Mouse (Mus musculus) forebrain, embryonic 16.5 days (tissue): Measurements from ENCODE around the gene Ctrb1. TPM values are rescaled to one million over a fixed set of nuclear protein-coding genes. Genes with fewer than 3 reads are reported as not detected.
A peak's percentile ranks its signal among the peaks of the same experiment; 100 is the strongest.

Experiments used
- ATAC-seq: fragments of 200-750 bp; cut with Nextera tagmentation; 2 replicates; pipeline ENCODE4 v1.8.0; 2017; ENCODE audit warnings: mild to moderate bottlenecking, moderate library complexity
- H3K27ac ChIP-seq: fragments of 300-500 bp; sonication (generic); 2 replicates; pipeline ENCODE4 v1.5.1; 2014; ENCODE audit warnings: low read length, control low read depth
- H3K27me3 ChIP-seq: fragments of 300-500 bp; sonication (generic); replicated peaks from 2 replicates; pipeline ENCODE4 v1.6.1; 2014; ENCODE audit warnings: low read length; ENCODE audit not compliant: control insufficient read depth, insufficient read depth
- H3K36me3 ChIP-seq: fragments of 300-500 bp; sonication (generic); 2 replicates; pipeline ENCODE4 v1.6.1; 2014; ENCODE audit not compliant: control insufficient read depth, insufficient read depth
- H3K4me1 ChIP-seq: fragments of 300-500 bp; sonication (generic); replicated peaks from 2 replicates; pipeline ENCODE4 v1.6.1; 2014; ENCODE audit warnings: low read length; ENCODE audit not compliant: control insufficient read depth, insufficient read depth
- H3K4me2 ChIP-seq: fragments of 300-500 bp; sonication (generic); 2 replicates; pipeline ENCODE4 v1.6.1; 2014; ENCODE audit warnings: mild to moderate bottlenecking, low read length, control low read depth
- H3K4me3 ChIP-seq: fragments of 300-500 bp; sonication (generic); replicated peaks from 2 replicates; pipeline ENCODE4 v1.5.1; 2014; ENCODE audit warnings: mild to moderate bottlenecking, low read length, control low read depth
- H3K9ac ChIP-seq: fragments of 300-500 bp; sonication (generic); replicated peaks from 2 replicates; pipeline ENCODE4 v1.6.1; 2014; ENCODE audit warnings: low read depth, low read length, control low read depth
- H3K9me3 ChIP-seq: fragments of 300-500 bp; sonication (generic); 2 replicates; pipeline ENCODE4 v1.6.1; 2016; ENCODE audit warnings: low read length; ENCODE audit not compliant: control insufficient read depth
- WGBS: fragments of 180-500 bp; shearing (Covaris S2); extraction: QIAGEN DNeasy Blood & Tissue Kit; methylation state at CpG from one replicate; pipeline ENCODE4 v1.1.7; 2014; 5-methylcytosine and 5-hydroxymethylcytosine counted together
- polyA plus RNA-seq: library from polyadenylated mRNA; unstranded; fragments of >200 nt; fragmentation: Nextera tagmentation; extraction: Ambion mirVana; gene quantifications from 2 replicates; pipeline ENCODE4 v1.2.1, GENCODE M21; 2015

The Ctrb1 gene
- polyA plus RNA-seq, 1 experiment from 2014 or later, result not detected

DNA sequence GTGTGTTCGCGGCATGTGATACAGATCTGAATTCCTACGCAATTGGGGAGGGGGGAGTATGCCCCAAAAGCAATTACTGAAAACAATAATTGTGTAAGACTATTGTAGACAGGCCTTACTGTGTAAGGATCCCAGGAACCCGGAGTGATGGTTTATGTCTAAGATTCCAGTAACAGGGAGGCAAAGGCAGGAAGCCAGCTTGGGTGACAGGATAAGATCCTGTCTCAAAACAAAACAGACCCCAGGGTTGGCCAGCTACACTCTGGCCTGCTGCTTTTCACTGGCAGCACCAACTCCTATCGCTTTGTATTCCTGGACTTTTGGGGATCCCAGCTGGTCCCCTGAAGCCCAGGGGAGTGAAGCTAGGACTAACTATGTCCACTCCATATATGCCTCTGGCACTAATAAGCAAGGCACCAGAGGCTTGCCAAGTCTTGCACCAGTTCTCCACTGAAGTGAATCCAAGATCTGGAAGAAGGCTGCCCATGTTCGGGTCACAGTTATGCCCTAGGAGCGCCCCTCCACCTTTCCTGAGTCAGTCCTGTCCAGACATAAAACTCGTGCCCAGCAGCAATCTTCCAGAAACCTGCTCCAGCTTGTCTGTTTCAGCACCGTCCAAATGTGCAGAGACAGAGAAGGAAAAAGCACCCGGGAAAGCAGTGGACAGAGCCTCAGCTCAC is 41.7 kb upstream of the Ctrb1 start:
- no peaks in the 10 kb centered on the region for H3K9me3 ChIP-seq
- no peak; the same call in 1 of the 2 replicates for ATAC-seq
- H3K27me3 ChIP-seq, result no peaks in the 10 kb centered on the region
- peak overlapping the region; percentile 76 for H3K9ac ChIP-seq
- H3K4me1 ChIP-seq, result peaks cover 74% of the 10 kb centered on the region
- peak overlapping the region; percentile 73 for H3K4me3 ChIP-seq
- no peaks in the 10 kb centered on the region for H3K36me3 ChIP-seq
- H3K27ac ChIP-seq, result peak overlapping the region; percentile 43
- H3K4me2 ChIP-seq, result peak overlapping the region; percentile 92
- 28% methylated on average over 10 of the region's 10 CpGs for WGBS

- H3K4me2 ChIP-seq, result peak overlapping the region; percentile 92
- H3K27ac ChIP-seq, result peak overlapping the region; percentile 43
- WGBS, result under 1% methylated on average over 30 of the region's 41 CpGs
- peak overlapping the region; percentile 76 for H3K9ac ChIP-seq
- H3K4me3 ChIP-seq, result peak overlapping the region; percentile 73
- no peaks in the 10 kb centered on the region for H3K36me3 ChIP-seq
- H3K9me3 ChIP-seq, result no peaks in the 10 kb centered on the region
- H3K4me1 ChIP-seq, result peaks cover 69% of the 10 kb centered on the region
- H3K27me3 ChIP-seq, result no peaks in the 10 kb centered on the region
- ATAC-seq, result peak; percentile 96
Observed at GRCm38 (mm10) chr8:111732004-111732403, 41.2 kb upstream of the Ctrb1 start.

DNA sequence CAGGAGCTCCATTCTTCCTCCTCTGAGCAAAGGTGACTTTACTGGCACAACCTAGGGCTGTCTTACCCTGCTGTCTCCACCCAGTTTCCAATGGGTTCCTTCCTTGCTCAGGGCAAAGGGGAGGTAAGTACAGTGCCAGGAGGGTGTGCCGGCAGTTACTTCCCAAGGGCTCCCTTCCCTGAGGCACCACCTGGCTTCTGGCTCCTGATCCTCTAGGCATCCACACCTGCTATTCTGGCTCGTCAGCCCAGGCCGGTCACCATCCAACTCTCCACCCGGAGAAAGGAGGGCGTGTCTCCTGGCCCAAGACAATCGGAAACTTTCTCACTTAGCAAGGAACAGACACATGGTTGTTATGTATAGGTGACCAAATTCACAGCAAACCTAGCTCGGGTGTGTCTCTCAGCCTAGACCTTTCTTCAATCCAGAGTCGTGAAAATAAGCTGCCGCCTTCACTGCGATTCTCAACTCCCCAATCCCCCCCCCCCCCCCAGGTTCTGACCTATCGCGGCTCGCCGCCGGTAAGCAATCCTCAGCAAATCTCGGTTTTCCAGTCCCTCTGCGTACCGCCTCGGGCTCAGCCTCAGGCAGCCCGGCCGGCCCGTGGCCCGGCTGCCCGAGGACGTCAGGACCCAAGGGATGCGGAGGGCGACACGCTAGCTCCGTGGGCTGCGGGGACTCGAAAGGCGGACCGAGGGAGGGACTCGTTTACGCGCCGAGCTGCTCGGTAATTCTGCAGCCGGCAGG is 40.6 kb upstream of the Ctrb1 start:
- Histone ChIP-seq H3K9ac (peak overlapping the region; percentile 76), H3K27ac (no peak overlapping the region), H3K36me3 (no peaks in the 10 kb centered on the region), H3K4me1 (peaks cover 68% of the 10 kb centered on the region), H3K4me3 (peak overlapping the region; percentile 73), H3K9me3 (no peaks in the 10 kb centered on the region), H3K4me2 (peak overlapping the region; percentile 92), H3K27me3 (no peaks in the 10 kb centered on the region)
- ATAC-seq, result peak; percentile 41
- under 1% methylated on average over 39 of the region's 39 CpGs for WGBS

DNA sequence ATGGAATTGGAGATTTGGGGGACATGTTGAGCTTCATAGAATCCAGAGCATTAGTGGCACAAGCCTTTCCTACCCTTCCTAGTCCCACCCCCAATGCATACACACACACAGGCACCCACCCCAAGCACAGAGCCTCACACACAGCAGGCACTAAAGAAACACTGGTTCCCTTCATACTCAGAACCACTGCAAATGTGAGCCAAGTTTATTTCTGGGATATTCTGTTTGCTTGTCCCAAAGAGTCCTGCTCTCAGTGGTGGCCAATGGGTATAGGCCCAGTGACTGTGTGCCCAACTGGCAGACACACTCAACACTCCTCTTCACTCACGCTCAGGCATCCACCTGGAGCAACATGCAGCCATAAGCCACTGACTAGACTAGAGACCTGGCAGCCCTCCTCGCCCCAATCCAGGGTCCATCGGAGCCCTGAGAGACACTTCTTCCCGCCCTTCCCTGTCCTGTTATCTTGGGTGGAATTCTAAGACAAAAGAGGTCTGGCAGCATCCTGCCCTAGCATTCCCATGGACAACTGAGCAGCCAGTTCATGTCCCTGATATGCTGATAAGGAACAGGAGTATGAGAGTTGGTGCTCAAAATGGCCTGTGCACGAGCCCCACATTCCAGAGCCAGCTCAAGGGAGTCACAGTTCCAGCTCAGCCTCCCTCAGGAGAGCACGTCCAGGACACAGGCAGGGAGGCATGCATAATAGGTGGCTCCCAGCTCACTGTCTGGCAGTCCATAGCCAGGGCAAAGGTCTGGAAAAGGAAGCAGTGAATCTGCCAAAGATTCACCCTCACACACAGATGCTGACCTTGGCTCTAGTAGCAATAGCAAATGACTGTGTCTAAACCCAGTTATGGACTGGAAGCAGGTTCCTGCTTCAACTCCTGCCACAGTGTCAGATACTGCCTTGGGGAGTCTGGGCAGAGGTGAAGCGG is 38.7 kb upstream of the Ctrb1 start:
- peaks cover 55% of the 10 kb centered on the region for H3K4me1 ChIP-seq
- no peak for ATAC-seq
- H3K36me3 ChIP-seq, result no peaks in the 10 kb centered on the region
- WGBS, result 75% methylated on average over 7 of the region's 7 CpGs
- no peak overlapping the region for H3K4me3 ChIP-seq
- no peak overlapping the region for H3K4me2 ChIP-seq
- no peaks in the 10 kb centered on the region for H3K27me3 ChIP-seq
- no peaks in the 10 kb centered on the region for H3K9me3 ChIP-seq
- H3K27ac ChIP-seq, result no peak overlapping the region
- H3K9ac ChIP-seq, result no peak overlapping the region

GRCm38 (mm10) chr8:111728481-111728880 is 37.7 kb upstream of the Ctrb1 start:
- Histone ChIP-seq H3K4me1 (peaks cover 44% of the 10 kb centered on the region), H3K9ac (no peak overlapping the region)
- 68% methylated on average over 5 of the region's 5 CpGs for WGBS

DNA sequence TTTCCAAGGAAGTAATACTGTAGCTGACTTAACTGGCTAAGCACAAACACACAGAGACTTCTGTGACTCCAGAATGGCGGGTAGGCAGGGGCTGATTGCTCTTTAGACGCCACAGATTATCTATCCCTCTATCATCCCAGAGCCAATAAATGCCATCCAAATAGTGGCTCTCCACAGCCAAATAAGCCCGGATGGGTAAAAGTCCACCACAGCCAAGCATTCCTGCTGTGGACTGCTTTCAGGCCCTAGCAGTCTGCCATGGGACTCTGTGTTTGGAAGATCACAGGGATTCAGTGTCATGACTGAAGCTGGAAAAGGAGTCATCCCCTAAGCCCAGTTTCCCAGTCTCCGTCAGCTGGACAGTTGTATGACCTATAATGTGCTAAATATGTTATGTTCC is 36.7 kb upstream of the Ctrb1 start:
- no peak for ATAC-seq
- no peak overlapping the region for H3K4me2 ChIP-seq
- H3K27me3 ChIP-seq, result no peaks in the 10 kb centered on the region
- no peak overlapping the region for H3K27ac ChIP-seq
- H3K4me1 ChIP-seq, result peaks cover 35% of the 10 kb centered on the region
- H3K4me3 ChIP-seq, result no peak overlapping the region
- 81% methylated on average over 4 of the region's 4 CpGs for WGBS
- no peak overlapping the region for H3K9ac ChIP-seq
- no peaks in the 10 kb centered on the region for H3K36me3 ChIP-seq
- H3K9me3 ChIP-seq, result no peaks in the 10 kb centered on the region

More at GRCm38 (mm10) chr8:111728481-111728880, 37.7 kb upstream of the Ctrb1 start:
- H3K4me3 ChIP-seq, result no peak overlapping the region
- ATAC-seq, result no peak
- no peaks in the 10 kb centered on the region for H3K27me3 ChIP-seq
- no peaks in the 10 kb centered on the region for H3K36me3 ChIP-seq
- H3K4me2 ChIP-seq, result no peak overlapping the region
- no peaks in the 10 kb centered on the region for H3K9me3 ChIP-seq
- no peak overlapping the region for H3K27ac ChIP-seq

DNA sequence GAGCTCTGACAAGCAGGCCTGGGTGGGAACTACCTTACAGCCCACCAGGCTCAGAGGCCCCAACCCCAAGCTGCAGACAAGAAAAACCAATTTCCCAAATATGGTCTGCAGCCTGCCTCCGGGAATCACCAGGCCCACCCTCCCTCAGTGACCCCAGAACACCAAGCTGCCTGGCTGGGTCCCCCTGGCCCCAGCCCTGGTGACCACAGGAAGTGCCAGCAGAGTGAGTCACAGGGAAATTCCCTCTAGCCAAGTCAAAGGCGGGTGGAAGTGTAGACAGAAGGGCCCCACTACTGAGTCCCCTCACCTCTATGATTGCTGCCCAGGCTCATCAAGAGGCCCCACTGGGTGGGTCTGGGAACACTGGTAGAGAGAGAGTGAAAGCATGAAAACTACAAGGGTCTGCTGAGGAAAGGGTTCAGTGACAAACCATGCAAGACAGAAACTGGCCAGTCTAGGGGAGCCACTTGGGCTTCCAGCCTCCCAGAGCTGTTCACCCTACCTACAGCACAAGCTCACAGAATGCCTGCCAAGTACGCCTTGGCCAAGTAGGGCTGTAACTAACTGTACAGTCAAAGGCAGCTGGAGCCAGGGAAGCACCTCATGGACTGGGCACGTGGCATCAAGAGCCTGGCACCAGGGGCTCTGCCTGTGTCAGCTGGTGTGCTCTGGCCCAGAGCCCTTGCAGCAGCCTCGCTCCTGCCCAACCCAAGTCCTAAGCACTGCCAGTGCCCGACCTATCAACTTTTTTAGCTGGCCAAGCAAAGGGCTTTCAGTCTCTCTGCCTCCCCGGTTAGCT is 35.5 kb upstream of the Ctrb1 start:
- no peaks in the 10 kb centered on the region for H3K27me3 ChIP-seq
- H3K9ac ChIP-seq, result no peak overlapping the region
- H3K27ac ChIP-seq, result no peak overlapping the region
- no peaks in the 10 kb centered on the region for H3K9me3 ChIP-seq
- no peak overlapping the region for H3K4me3 ChIP-seq
- no peak overlapping the region for H3K4me2 ChIP-seq
- no peaks in the 10 kb centered on the region for H3K36me3 ChIP-seq
- WGBS, result 67% methylated on average over 7 of the region's 7 CpGs
- peak; percentile 82 for ATAC-seq
- peaks cover 27% of the 10 kb centered on the region for H3K4me1 ChIP-seq

DNA sequence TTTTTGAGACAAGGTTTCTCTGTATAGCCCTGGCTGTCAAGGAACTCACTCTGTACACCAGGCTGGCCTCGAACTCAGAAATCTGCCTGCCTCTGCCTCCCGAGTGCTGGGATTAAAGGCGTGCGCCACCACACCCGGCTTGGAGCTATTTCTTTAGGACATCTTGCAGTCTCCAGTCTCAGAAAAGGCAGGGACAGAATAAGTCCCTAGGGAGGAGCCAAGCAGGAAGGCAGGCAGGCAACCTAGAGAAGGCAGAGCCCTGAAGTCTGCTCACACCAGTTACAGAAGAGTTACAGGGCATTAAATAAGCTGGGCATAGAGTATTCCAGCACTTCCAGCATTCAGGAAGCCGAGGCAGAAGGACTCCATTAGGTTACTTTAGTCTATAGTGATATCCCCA is 34.5 kb upstream of the Ctrb1 start:
- no peak overlapping the region for H3K9ac ChIP-seq
- H3K27ac ChIP-seq, result no peak overlapping the region
- H3K36me3 ChIP-seq, result peaks cover 6% of the 10 kb centered on the region
- no peaks in the 10 kb centered on the region for H3K27me3 ChIP-seq
- 93% methylated on average over 6 of the region's 6 CpGs for WGBS
- no peak overlapping the region for H3K4me2 ChIP-seq
- H3K9me3 ChIP-seq, result no peaks in the 10 kb centered on the region
- no peak for ATAC-seq
- peaks cover 18% of the 10 kb centered on the region for H3K4me1 ChIP-seq
- no peak overlapping the region for H3K4me3 ChIP-seq
